In genomic region chr3:65528614-65529470, GRCm38 (mm10) we compare ENCODE assay signal across 8 mouse cellular contexts. TPM values are rescaled to one million over a fixed set of nuclear protein-coding genes. Genes with fewer than 3 reads are reported as not detected.
DNase-seq lines count a peak whose midpoint lies in the region; ATAC-seq and TF ChIP-seq lines count a peak whose summit lies in the region.

No protein-coding gene starts in this region.

- peak overlapping the region; percentile 91 for H3K4me3 ChIP-seq in hindbrain, postnatal 0 days (ENCODE audit: low read length)

- WGBS in hindbrain, postnatal 0 days = under 1% methylated on average over 83 of the region's 97 CpGs

- peak overlapping the region; percentile 99 for H3K27ac ChIP-seq in hindbrain, postnatal 0 days

- H3K27me3 ChIP-seq in hindbrain, postnatal 0 days (ENCODE audit: insufficient read depth, low read length) = no peaks in the 10 kb centered on the region

- peak overlapping the region; percentile 59 for H3K4me2 ChIP-seq in hindbrain, postnatal 0 days (ENCODE audit: low read depth, low read length)

- ATAC-seq in hindbrain, postnatal 0 days = peak; percentile 24

- peak overlapping the region; percentile 81 for H3K9ac ChIP-seq in hindbrain, postnatal 0 days (replicated peaks; ENCODE audit: low read length)

- peak; percentile 41 for TF ChIP-seq CTCF in hindbrain, postnatal 0 days (IDR thresholded peaks at IDR 0.05; ENCODE audit: low read depth)

- peaks cover 3% of the 10 kb centered on the region; the same call in 1 of the 2 replicates for H3K4me1 ChIP-seq in hindbrain, postnatal 0 days (ENCODE audit: insufficient read depth, low read length)

- no peaks in the 10 kb centered on the region for H3K9me3 ChIP-seq in hindbrain, postnatal 0 days (ENCODE audit: low read length)

- H3K36me3 ChIP-seq in hindbrain, postnatal 0 days (ENCODE audit: insufficient read depth, low read length) = no peaks in the 10 kb centered on the region

- peak; percentile 33 for DNase-seq in T-cell, adult 2 months (ENCODE audit: low spot score)
- DNase-seq in cerebellum, postnatal 36 days = peak; percentile 65 to 69
- peak; percentile 33 to 50 for DNase-seq in gastrocnemius, adult 8-10 months (ENCODE audit: low spot score in 2 of 2)
- peak; percentile 67 for DNase-seq in hindbrain, postnatal 0 days (ENCODE audit: low spot score)
- DNase-seq in left cerebral cortex, adult 18-20 months (ENCODE audit: low spot score in 2 of 2) = peak; percentile 40 to 56
- DNase-seq in lung, postnatal 4 days = peak; percentile 80 to 82
- peak; percentile 81 for DNase-seq in retina, postnatal 1 day
- peak; percentile 70 to 75 for DNase-seq in thymus, postnatal 36 days

RNA-seq across cellular contexts. Expression of gene Tiparp, which starts 0.6 kb away (rescaled TPM):
- total RNA-seq in gastrocnemius, adult 8-10 months (2022) = 10 to 100 TPM; 10.9 to 47.7 (median 17.5) TPM
- total RNA-seq in hindbrain, postnatal 0 days (2014; rRNA removed) = 21.6 and 23.7 TPM in 2 replicates
- 21.6 and 22.0 TPM in 2 replicates for polyA plus RNA-seq in hindbrain, postnatal 0 days (2015; fragmentation: Nextera tagmentation; extraction: Ambion mirVana)
- total RNA-seq in left cerebral cortex, adult 18-20 months (2021) = 10 to 100 TPM; 15.9 to 19.1 TPM

Comparison
In these comparisons a context has a peak if more than half of its experiments do, and no peak if none do; other contexts are left out.
1. Peak in every context shown above with its lines: DNase-seq, ATAC-seq, H3K4me3 ChIP-seq and H3K27ac ChIP-seq.